Mouse (Mus musculus) midbrain, postnatal 0 days (tissue): ENCODE results near the gene Ak2. TPM values are rescaled to one million over a fixed set of nuclear protein-coding genes. Genes with fewer than 3 reads are reported as not detected.

ENCODE experiments used
- ATAC-seq: fragments of 200-750 bp; cut with Nextera tagmentation; 2 replicates; pipeline ENCODE4 v1.8.0; 2017; ENCODE audit warnings: moderate number of reproducible peaks, mild to moderate bottlenecking, moderate TSS enrichment, moderate library complexity; ENCODE audit not compliant: low FRiP score
- DNase-seq: peaks from one replicate; pipeline ENCODE4 v3.0.0-alpha.2; 2015; ENCODE audit warnings: low spot score
- H3K27ac ChIP-seq: fragments of 300-500 bp; sonication (generic); 2 replicates; pipeline ENCODE4 v1.5.1; 2014; ENCODE audit warnings: low read depth, mild to moderate bottlenecking, low read length, mixed read lengths
- H3K27me3 ChIP-seq: fragments of 300-500 bp; sonication (generic); 2 replicates; pipeline ENCODE4 v1.6.1; 2014; ENCODE audit warnings: low read length, control low read depth, mixed read lengths; ENCODE audit not compliant: insufficient read depth
- H3K36me3 ChIP-seq: fragments of 300-500 bp; sonication (generic); 2 replicates; pipeline ENCODE4 v1.6.1; 2014; ENCODE audit warnings: low read length, control low read depth, mixed read lengths; ENCODE audit not compliant: insufficient read depth
- H3K4me1 ChIP-seq: fragments of 300-500 bp; sonication (generic); 2 replicates; pipeline ENCODE4 v1.6.1; 2014; ENCODE audit warnings: mild to moderate bottlenecking, control low read depth, antibody characterized with exemption, low read length, mixed read lengths; ENCODE audit not compliant: insufficient read depth
- H3K4me2 ChIP-seq: fragments of 300-500 bp; sonication (generic); 2 replicates; pipeline ENCODE4 v1.6.1; 2014; ENCODE audit warnings: low read depth, mild to moderate bottlenecking, low read length, mixed read lengths; ENCODE audit not compliant: poor library complexity, severe bottlenecking
- H3K4me3 ChIP-seq: fragments of 300-500 bp; sonication (generic); 2 replicates; pipeline ENCODE4 v1.5.1; 2014; ENCODE audit warnings: low read depth, mild to moderate bottlenecking, low read length, moderate library complexity
- H3K9ac ChIP-seq: fragments of 300-500 bp; sonication (generic); replicated peaks from 2 replicates; pipeline ENCODE4 v1.6.1; 2014; ENCODE audit warnings: mild to moderate bottlenecking, low read length, moderate library complexity, mixed read lengths; ENCODE audit not compliant: poor library complexity, severe bottlenecking
- H3K9me3 ChIP-seq: fragments of 300-500 bp; sonication (generic); 2 replicates; pipeline ENCODE4 v1.6.1; 2016; ENCODE audit warnings: low read length, control low read depth
- CTCF ChIP-seq: IDR thresholded peaks from 2 replicates; pipeline ENCODE4 v1.5.1; 2016; ENCODE audit warnings: antibody characterized with exemption, mild to moderate bottlenecking
- WGBS: fragments of 180-500 bp; shearing (Covaris S2); extraction: QIAGEN DNeasy Blood & Tissue Kit; methylation state at CpG from one replicate; pipeline ENCODE4 v1.1.7; 2014; 5-methylcytosine and 5-hydroxymethylcytosine counted together
- polyA plus RNA-seq: library from polyadenylated mRNA; unstranded; fragments of >200 nt; fragmentation: Nextera tagmentation; extraction: Ambion mirVana; gene quantifications from 2 replicates; pipeline ENCODE4 v1.2.1, GENCODE M21; 2015
- total RNA-seq: library from RNA; depleted of rRNA; stranded (reverse); fragments of >200 nt; gene quantifications from 2 replicates; pipeline ENCODE4 v1.2.3, GENCODE M21; 2014

Gene Ak2
- total and polyA plus RNA-seq, 2 experiments from 2014 or later: 31.0 to 67.1 TPM

DNA sequence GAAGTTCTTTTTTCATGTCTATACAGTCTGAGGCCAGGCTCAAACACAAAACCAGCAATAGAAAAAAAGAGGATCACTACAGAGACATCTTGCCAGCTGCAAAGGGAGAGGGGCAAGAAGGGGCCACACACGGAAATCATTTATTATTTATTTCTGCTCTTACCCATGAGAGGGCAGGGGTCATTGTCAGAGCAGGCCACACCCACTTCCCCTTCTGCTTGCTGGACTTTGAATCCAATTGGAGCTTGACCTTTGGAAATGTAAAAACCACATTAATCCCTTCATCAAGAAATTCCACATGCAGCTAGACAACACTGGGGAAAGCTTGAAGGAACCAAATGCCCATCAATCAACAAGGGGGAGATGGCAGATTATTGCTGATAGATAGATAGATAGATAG is 13.1 kb upstream of the Ak2 start:
- DNase-seq: no peak
- WGBS: 66% methylated on average over 1 of the region's 1 CpGs

GRCm38 (mm10) chr4:128980890-128981832 is 10.6 kb upstream of the Ak2 start:
- H3K4me1 ChIP-seq: no peaks in the 10 kb centered on the region
- TF ChIP-seq CTCF: no peak
- H3K4me3 ChIP-seq: no peak overlapping the region
- no peaks in the 10 kb centered on the region for H3K36me3 ChIP-seq
- no peak overlapping the region for H3K27ac ChIP-seq
- ATAC-seq (no peak), DNase-seq (no peak)
- 80% methylated on average over 12 of the region's 12 CpGs for WGBS
- no peak overlapping the region for H3K4me2 ChIP-seq
- H3K9me3 ChIP-seq: no peaks in the 10 kb centered on the region
- H3K9ac ChIP-seq: no peak overlapping the region
- no peaks in the 10 kb centered on the region for H3K27me3 ChIP-seq

More for the DNA sequence above, 13.1 kb upstream of the Ak2 start:
- no peaks in the 10 kb centered on the region for H3K4me1 ChIP-seq
- H3K4me3 ChIP-seq: no peak overlapping the region
- H3K27ac ChIP-seq: no peak overlapping the region
- H3K4me2 ChIP-seq: no peak overlapping the region
- TF ChIP-seq CTCF: no peak
- no peaks in the 10 kb centered on the region for H3K27me3 ChIP-seq
- no peak overlapping the region for H3K9ac ChIP-seq
- H3K36me3 ChIP-seq: no peaks in the 10 kb centered on the region
- H3K9me3 ChIP-seq: no peaks in the 10 kb centered on the region
- ATAC-seq: no peak

DNA sequence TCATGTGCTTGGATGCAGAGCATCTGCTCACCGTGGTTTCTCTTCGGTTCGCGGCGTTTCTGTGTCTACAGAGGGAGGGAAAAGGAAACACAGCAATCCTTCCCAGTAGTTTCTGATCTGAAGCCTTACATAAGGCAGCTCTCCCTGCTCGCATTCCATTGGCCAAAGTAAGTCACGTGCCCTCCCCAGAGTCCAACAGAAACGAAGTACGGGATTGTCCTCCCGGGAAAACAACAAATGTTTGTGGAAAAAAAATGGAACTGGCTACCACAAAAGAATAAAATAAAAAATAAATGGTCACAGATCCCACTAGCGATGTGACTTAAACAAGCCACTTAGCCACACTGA is 10.0 kb upstream of the Ak2 start:
- ATAC-seq (no peak), DNase-seq (no peak)
- Histone ChIP-seq H3K4me2 (no peak overlapping the region), H3K4me3 (no peak overlapping the region), H3K4me1 (no peaks in the 10 kb centered on the region), H3K27ac (no peak overlapping the region), H3K27me3 (no peaks in the 10 kb centered on the region), H3K9me3 (no peaks in the 10 kb centered on the region), H3K9ac (no peak overlapping the region), H3K36me3 (no peaks in the 10 kb centered on the region)
- no peak for TF ChIP-seq CTCF
- WGBS: 76% methylated on average over 11 of the region's 11 CpGs

DNA sequence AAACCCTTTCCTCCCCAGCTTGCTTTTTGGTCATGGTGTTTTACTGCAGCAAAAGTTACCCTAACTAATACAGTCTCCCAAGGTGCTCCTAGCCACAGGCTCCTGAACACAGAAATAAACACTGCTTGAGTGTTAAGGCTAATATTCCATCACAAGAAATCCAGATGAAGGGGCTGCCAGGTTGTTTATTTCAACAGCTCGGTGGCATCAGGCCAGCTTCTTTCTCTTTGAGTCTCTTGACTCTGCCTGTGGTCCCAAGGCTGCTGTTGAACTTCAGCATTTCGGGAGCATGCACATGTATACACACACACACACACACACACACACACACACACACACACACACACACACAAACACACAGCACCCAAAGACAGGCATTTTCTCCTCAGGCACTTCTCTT is 8.6 kb upstream of the Ak2 start:
- TF ChIP-seq CTCF: no peak
- DNase-seq (no peak), ATAC-seq (no peak)

DNA sequence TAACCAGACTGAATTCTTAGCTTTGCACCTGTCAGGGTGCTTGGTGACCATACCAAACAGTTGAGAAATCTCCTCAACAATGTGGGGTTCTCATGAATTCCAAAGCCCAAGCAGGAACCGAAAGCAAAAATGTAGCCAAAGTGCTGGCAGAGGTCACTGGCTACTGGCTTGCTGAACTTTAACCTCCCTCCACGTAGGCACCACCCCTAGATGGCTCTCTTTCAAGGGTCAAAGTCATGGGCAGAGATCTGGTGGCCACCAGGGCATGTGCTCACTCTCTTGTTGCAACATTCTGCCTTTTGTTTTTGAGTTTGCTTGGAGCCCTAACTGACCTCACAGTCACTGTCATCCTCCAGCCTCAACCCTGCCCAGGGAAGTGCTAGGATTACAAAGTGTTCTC is 8.1 kb upstream of the Ak2 start:
- H3K4me1 ChIP-seq: no peaks in the 10 kb centered on the region
- no peaks in the 10 kb centered on the region for H3K9me3 ChIP-seq
- no peaks in the 10 kb centered on the region for H3K27me3 ChIP-seq
- H3K4me3 ChIP-seq: no peak overlapping the region
- no peaks in the 10 kb centered on the region for H3K36me3 ChIP-seq
- no peak for ATAC-seq
- H3K9ac ChIP-seq: no peak overlapping the region
- WGBS: 60% methylated on average over 2 of the region's 2 CpGs
- H3K27ac ChIP-seq: no peak overlapping the region
- H3K4me2 ChIP-seq: no peak overlapping the region
- no peak for DNase-seq
- TF ChIP-seq CTCF: no peak

More for the DNA sequence above, 8.6 kb upstream of the Ak2 start:
- no peak overlapping the region for H3K4me2 ChIP-seq
- H3K9ac ChIP-seq: no peak overlapping the region
- no peak overlapping the region for H3K27ac ChIP-seq
- no peaks in the 10 kb centered on the region for H3K4me1 ChIP-seq
- H3K36me3 ChIP-seq: no peaks in the 10 kb centered on the region
- H3K9me3 ChIP-seq: no peaks in the 10 kb centered on the region
- no peaks in the 10 kb centered on the region for H3K27me3 ChIP-seq
- no peak overlapping the region for H3K4me3 ChIP-seq
- WGBS: 84% methylated on average over 2 of the region's 2 CpGs

DNA sequence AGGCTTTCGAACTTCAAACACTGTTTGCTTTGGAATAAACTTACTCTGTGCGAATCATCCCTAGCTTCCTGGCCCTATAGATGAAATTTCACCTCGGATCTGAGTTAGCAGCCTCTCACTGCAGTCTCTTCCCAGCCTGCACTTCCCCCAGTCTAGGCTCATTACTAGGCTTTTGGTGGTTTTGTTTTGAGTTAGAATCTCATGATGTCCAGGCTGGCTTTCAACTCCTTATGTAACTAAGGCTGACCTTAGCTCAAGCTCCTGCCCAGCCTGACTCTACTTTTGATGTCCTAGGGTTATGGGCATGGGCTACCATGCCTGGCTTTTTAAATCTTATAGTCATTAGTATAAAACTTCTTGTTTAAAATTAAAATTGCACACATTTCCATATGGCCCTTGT is 7.2 kb upstream of the Ak2 start:
- Histone ChIP-seq H3K27me3 (no peaks in the 10 kb centered on the region), H3K9me3 (no peaks in the 10 kb centered on the region), H3K4me1 (no peaks in the 10 kb centered on the region), H3K4me3 (no peak overlapping the region), H3K9ac (no peak overlapping the region), H3K4me2 (no peak overlapping the region), H3K27ac (no peak overlapping the region), H3K36me3 (no peaks in the 10 kb centered on the region)
- no peak for TF ChIP-seq CTCF
- ATAC-seq (no peak), DNase-seq (no peak)
- 75% methylated on average over 3 of the region's 3 CpGs for WGBS
